In genomic region chr5:4554972-4555371, GRCm38 (mm10) we compare ENCODE assay signal across 32 mouse cellular contexts.
DNase-seq lines count a peak whose midpoint lies in the region; ATAC-seq and TF ChIP-seq lines count a peak whose summit lies in the region.
"Had no signal": no experiment of that assay in that cellular context is flagged by ENCODE, and none has a peak within 500 bp of the region (broad histone marks: within the 10 kb centered on the region; RNA-seq: fewer than 3 reads in every experiment).

No protein-coding gene starts in this region.

- no peak overlapping the region for H3K27ac ChIP-seq in kidney, postnatal 0 days
- H3K27ac ChIP-seq in kidney, adult 2 months (ENCODE audit: insufficient read depth, low read depth, low read length) = no peak overlapping the region
- H3K27ac ChIP-seq in embryonic fibroblast, embryonic 13.5 days (ENCODE audit: insufficient read depth, low read length) = peak overlapping the region; percentile 83; the same call in 1 of the 2 replicates
- H3K27ac ChIP-seq: embryonic facial prominence, embryonic 12.5 days; embryonic facial prominence, embryonic 15.5 days; gastrocnemius, adult 2 months; heart, embryonic 15.5 days; hindbrain, embryonic 10.5 days; hindbrain, embryonic 13.5 days; hindbrain, postnatal 0 days had no signal

- H3K9ac ChIP-seq in kidney, postnatal 0 days (ENCODE audit: low read depth, low read length) = no peak overlapping the region
- H3K9ac ChIP-seq: embryonic facial prominence, embryonic 12.5 days; embryonic facial prominence, embryonic 15.5 days; forebrain, postnatal 0 days; heart, embryonic 12.5 days; heart, embryonic 15.5 days; hindbrain, embryonic 13.5 days had no signal

- WGBS in kidney, postnatal 0 days = 43% methylated on average over 2 of the region's 2 CpGs
- 56% methylated on average over 2 of the region's 2 CpGs for WGBS in kidney, adult 2 months

- H3K9me3 ChIP-seq in kidney, postnatal 0 days (replicated peaks; ENCODE audit: low read length) = no peaks in the 10 kb centered on the region
- H3K9me3 ChIP-seq: embryonic facial prominence, embryonic 12.5 days; embryonic facial prominence, embryonic 15.5 days; G1E; heart, embryonic 15.5 days; hindbrain, embryonic 10.5 days had no signal

- no peak for ATAC-seq in kidney, postnatal 0 days (replicated peaks; ENCODE audit: low FRiP score, low read depth)
- ATAC-seq: activated CD4-positive, CD25-positive, alpha-beta regulatory T cell, adult 4 months; forebrain, embryonic 14.5 days; forebrain, postnatal 0 days; hindbrain, postnatal 0 days; inflammation-experienced regulatory T-cells, adult 6 months; intestine, embryonic 16.5 days had no signal

- H3K4me2 ChIP-seq in kidney, postnatal 0 days (ENCODE audit: low read length) = no peak overlapping the region
- H3K4me2 ChIP-seq: embryonic facial prominence, embryonic 12.5 days; embryonic facial prominence, embryonic 15.5 days; heart, embryonic 12.5 days; heart, embryonic 15.5 days; hindbrain, embryonic 13.5 days had no signal

- no peaks in the 10 kb centered on the region for H3K4me1 ChIP-seq in kidney, postnatal 0 days (replicated peaks; ENCODE audit: insufficient read depth, low read length)
- H3K4me1 ChIP-seq in kidney, adult 2 months (ENCODE audit: control insufficient read depth, insufficient read depth, low read length) = no peaks in the 10 kb centered on the region
- peaks cover 2% of the 10 kb centered on the region for H3K4me1 ChIP-seq in embryonic fibroblast, embryonic 13.5 days (ENCODE audit: control insufficient read depth, insufficient read depth, low read length)
- H3K4me1 ChIP-seq: embryonic facial prominence, embryonic 12.5 days; embryonic facial prominence, embryonic 15.5 days; heart, embryonic 12.5 days; heart, embryonic 15.5 days; hindbrain, embryonic 10.5 days; hindbrain, embryonic 13.5 days had no signal

- TF ChIP-seq POLR2A in kidney, adult 2 months (IDR thresholded peaks at IDR 0.05; ENCODE audit: low read depth, low read length) = no peak
- no peak for TF ChIP-seq POLR2A in embryonic fibroblast, embryonic 13.5 days (IDR thresholded peaks at IDR 0.05; ENCODE audit: low read depth, low read length)

- DNase-seq in kidney, postnatal 0 days (ENCODE audit: low spot score) = peak; percentile 46
- no peak for DNase-seq in kidney, adult 2 months
- DNase-seq in gonadal fat pad, adult 2 months (ENCODE audit: low read depth) = peak; percentile 20
- DNase-seq in left cerebral cortex, postnatal 25 days (ENCODE audit: low spot score in 2 of 2) = no peak
- DNase-seq in right cerebral cortex, postnatal 36 days (ENCODE audit: low spot score in 2 of 2) = no peak
- DNase-seq: adrenal gland, postnatal 14 days; B cell, adult 2 months; cerebellum, adult 11 months; cerebellum, adult 2 months; cerebellum, adult 9-11 months; cerebellum, postnatal 25 days; forebrain, postnatal 0 days; gastrocnemius, adult 2 months; gastrocnemius, postnatal 14 days; heart, adult 18-20 months; heart, postnatal 10 days; heart, postnatal 36 days had no signal

- H3K36me3 ChIP-seq in kidney, postnatal 0 days (ENCODE audit: insufficient read depth, low read length) = no peaks in the 10 kb centered on the region
- no peaks in the 10 kb centered on the region for H3K36me3 ChIP-seq in kidney, adult 2 months (ENCODE audit: control insufficient read depth, insufficient read depth, low read length)
- H3K36me3 ChIP-seq: embryonic facial prominence, embryonic 12.5 days; embryonic facial prominence, embryonic 15.5 days; G1E; heart, embryonic 12.5 days; heart, embryonic 15.5 days; hindbrain, embryonic 10.5 days; hindbrain, embryonic 13.5 days had no signal

- H3K27me3 ChIP-seq in kidney, postnatal 0 days (ENCODE audit: insufficient read depth, low read length) = no peaks in the 10 kb centered on the region
- H3K27me3 ChIP-seq in kidney, adult 2 months (replicated peaks; ENCODE audit: control insufficient read depth, insufficient read depth, low read length) = no peaks in the 10 kb centered on the region
- H3K27me3 ChIP-seq: CH12.LX; embryonic facial prominence, embryonic 12.5 days; embryonic facial prominence, embryonic 15.5 days; heart, embryonic 12.5 days; heart, embryonic 15.5 days; hindbrain, embryonic 13.5 days had no signal

- TF ChIP-seq CTCF in kidney, postnatal 0 days (IDR thresholded peaks at IDR 0.05; ENCODE audit: low read depth) = no peak
- TF ChIP-seq CTCF in kidney, adult 2 months (conservative IDR thresholded peaks at IDR 0.05; ENCODE audit: insufficient read depth, insufficient read length, low read depth, low read length) = no peak
- TF ChIP-seq CTCF in embryonic fibroblast, embryonic 13.5 days (IDR thresholded peaks at IDR 0.05; ENCODE audit: borderline replicate concordance, insufficient read depth, low read length) = no peak

- intact Hi-C loops in left cerebral cortex, postnatal 25 days (cut with DNase I) = no loop called here

- no peak overlapping the region for H3K4me3 ChIP-seq in kidney, postnatal 0 days (replicated peaks; ENCODE audit: low read depth, low read length)
- no peak overlapping the region for H3K4me3 ChIP-seq in kidney, adult 2 months (ENCODE audit: insufficient read depth, low read depth, low read length)
- no peak overlapping the region for H3K4me3 ChIP-seq in embryonic fibroblast, embryonic 13.5 days (ENCODE audit: insufficient read depth, low read length)
- H3K4me3 ChIP-seq: embryonic facial prominence, embryonic 12.5 days; embryonic facial prominence, embryonic 15.5 days; erythroblast, embryonic 14.5 days; gastrocnemius, adult 2 months; heart, embryonic 12.5 days; heart, embryonic 15.5 days; hindbrain, embryonic 10.5 days; hindbrain, embryonic 13.5 days had no signal

Comparison
In these comparisons a context has a peak if more than half of its experiments do, and no peak if none do; other contexts are left out.
1. DNase-seq: peak in kidney, postnatal 0 days (single experiment) and gonadal fat pad, adult 2 months (single experiment); none in kidney, adult 2 months (single experiment), left cerebral cortex, postnatal 25 days (0 of 2) and right cerebral cortex, postnatal 36 days (0 of 2).